In genomic region chr7:28380237-28381016, GRCm38 (mm10) we compare ENCODE assay signal across 8 mouse cellular contexts. TPM values are rescaled to one million over a fixed set of nuclear protein-coding genes. Genes with fewer than 3 reads are reported as not detected.
DNase-seq lines count a peak whose midpoint lies in the region; ATAC-seq and TF ChIP-seq lines count a peak whose summit lies in the region.

Gene Zfp36 (minus strand): TSS chr7:28380253.

- peak within 1 kb of the TSS; percentile 93 for H3K27ac ChIP-seq in heart, adult 2 months
- peak within 1 kb of the TSS; percentile 95 for H3K27ac ChIP-seq in MEL (ENCODE audit: control insufficient read depth, low read depth, low read length)
- peak within 1 kb of the TSS; percentile 80 for H3K27ac ChIP-seq in forebrain, embryonic 16.5 days (ENCODE audit: low read length)
- peak within 1 kb of the TSS; percentile 100 for H3K27ac ChIP-seq in intestine, embryonic 16.5 days (ENCODE audit: low read length)
- peak within 1 kb of the TSS; percentile 66 for H3K27ac ChIP-seq in neural tube, embryonic 12.5 days

- no peak for ATAC-seq in forebrain, embryonic 16.5 days
- no peak for ATAC-seq in intestine, embryonic 16.5 days
- ATAC-seq in neural tube, embryonic 12.5 days (ENCODE audit: low FRiP score, low read depth), result no peak

- no peaks in the 10 kb centered on the region for H3K9me3 ChIP-seq in MEL (replicated peaks; ENCODE audit: insufficient read depth, low read length)
- no peaks in the 10 kb centered on the region for H3K9me3 ChIP-seq in forebrain, embryonic 16.5 days (ENCODE audit: control insufficient read depth, low read length)
- no peaks in the 10 kb centered on the region for H3K9me3 ChIP-seq in intestine, embryonic 16.5 days (ENCODE audit: control insufficient read depth, low read length)
- no peaks in the 10 kb centered on the region for H3K9me3 ChIP-seq in neural tube, embryonic 12.5 days

- peak within 1 kb of the TSS; percentile 88 for H3K4me3 ChIP-seq in heart, adult 2 months
- peak within 1 kb of the TSS; percentile 69 to 85 for H3K4me3 ChIP-seq in MEL (ENCODE audit: control insufficient read depth in 1 of 2, insufficient read depth in 1 of 2, low read depth in 2 of 2, low read length in 2 of 2)
- peak within 1 kb of the TSS; percentile 58 for H3K4me3 ChIP-seq in forebrain, embryonic 16.5 days (replicated peaks; ENCODE audit: low read length)
- peak within 1 kb of the TSS; percentile 84 for H3K4me3 ChIP-seq in intestine, embryonic 16.5 days (ENCODE audit: low read length)
- H3K4me3 ChIP-seq in neural tube, embryonic 12.5 days, result peak within 1 kb of the TSS; percentile 55

- DNase-seq in heart, adult 2 months, result no peak
- no peak for DNase-seq in heart, adult 9 months (ENCODE audit: low spot score in 2 of 2)
- DNase-seq in MEL (ENCODE audit: low read depth, low spot score), result peak; percentile 51
- no peak for DNase-seq in left cerebral cortex, adult 18-20 months (ENCODE audit: low spot score in 2 of 2)
- no peak for DNase-seq in embryo, embryonic 9.5 days (ENCODE audit: extremely low spot score)

- no peak for TF ChIP-seq CTCF in heart, adult 2 months (IDR thresholded peaks at IDR 0.05)
- TF ChIP-seq CTCF in MEL (IDR thresholded peaks at IDR 0.05 in 2 of 3, conservative IDR thresholded peaks at IDR 0.05 in 1 of 3; ENCODE audit: control insufficient read depth in 1 of 3, insufficient read depth in 1 of 3, low read depth in 2 of 3, low read length in 3 of 3, poor library complexity in 1 of 3, severe bottlenecking in 1 of 3), result no peak

- H3K79me2 ChIP-seq in heart, adult 2 months (replicated peaks; ENCODE audit: control insufficient read depth, insufficient read depth, low read length), result no peaks in the 10 kb centered on the region; the same call in 1 of the 2 replicates
- H3K79me2 ChIP-seq in MEL (ENCODE audit: control insufficient read depth, insufficient read depth, low read length, poor library complexity), result peaks cover 3% of the 10 kb centered on the region

- H3K36me3 ChIP-seq in heart, adult 2 months (ENCODE audit: control insufficient read depth, insufficient read depth, low read length), result peaks cover 5% of the 10 kb centered on the region; the same call in 1 of the 2 replicates
- peaks cover 0 to 20% of the 10 kb centered on the region in 2 experiments; a peak in 2 of 4 replicates for H3K36me3 ChIP-seq in MEL (ENCODE audit: control insufficient read depth in 1 of 2, insufficient read depth in 2 of 2, low read length in 2 of 2)
- H3K36me3 ChIP-seq in forebrain, embryonic 16.5 days (ENCODE audit: control insufficient read depth, insufficient read depth), result peaks cover under 1% of the 10 kb centered on the region; the same call in 1 of the 2 replicates
- no peaks in the 10 kb centered on the region for H3K36me3 ChIP-seq in intestine, embryonic 16.5 days (ENCODE audit: control insufficient read depth, insufficient read depth, low read length)
- H3K36me3 ChIP-seq in neural tube, embryonic 12.5 days, result peaks cover 1% of the 10 kb centered on the region; the same call in 1 of the 2 replicates

- peak within 1 kb of the TSS; percentile 63 for H3K4me2 ChIP-seq in forebrain, embryonic 16.5 days (ENCODE audit: low read length)
- H3K4me2 ChIP-seq in intestine, embryonic 16.5 days (ENCODE audit: low read depth, low read length), result peak within 1 kb of the TSS; percentile 62
- peak within 1 kb of the TSS; percentile 93 for H3K4me2 ChIP-seq in neural tube, embryonic 12.5 days (replicated peaks)

- no peak for TF ChIP-seq POLR2A in heart, adult 2 months (IDR thresholded peaks at IDR 0.05; ENCODE audit: insufficient read depth, low read depth, low read length)
- TF ChIP-seq POLR2A in MEL (IDR thresholded peaks at IDR 0.05; ENCODE audit: control insufficient read depth in 1 of 2, insufficient read depth in 1 of 2, low read depth in 1 of 2, low read length in 2 of 2, poor library complexity in 1 of 2), result no peak

- no peak for TF ChIP-seq RAD21 in MEL (IDR thresholded peaks at IDR 0.05; ENCODE audit: low read depth, low read length)

- WGBS in heart, adult 2 months, result 33% methylated on average over 17 of the region's 17 CpGs
- WGBS in forebrain, embryonic 16.5 days, result 56% methylated on average over 17 of the region's 17 CpGs
- WGBS in intestine, embryonic 16.5 days, result 43% methylated on average over 17 of the region's 17 CpGs
- 62% methylated on average over 17 of the region's 17 CpGs for WGBS in neural tube, embryonic 12.5 days

- H3K27me3 ChIP-seq in heart, adult 2 months (ENCODE audit: control insufficient read depth, insufficient read depth, low read length), result no peaks in the 10 kb centered on the region
- no peaks in the 10 kb centered on the region for H3K27me3 ChIP-seq in MEL (ENCODE audit: control insufficient read depth in 1 of 2, insufficient read depth in 2 of 2, low read length in 2 of 2)
- H3K27me3 ChIP-seq in forebrain, embryonic 16.5 days (replicated peaks; ENCODE audit: control insufficient read depth, insufficient read depth, low read length), result no peaks in the 10 kb centered on the region
- H3K27me3 ChIP-seq in intestine, embryonic 16.5 days (replicated peaks; ENCODE audit: control insufficient read depth, insufficient read depth, low read length), result no peaks in the 10 kb centered on the region
- peaks cover 7% of the 10 kb centered on the region; the same call in 1 of the 2 replicates for H3K27me3 ChIP-seq in neural tube, embryonic 12.5 days (replicated peaks)

- no peak for TF ChIP-seq EP300 in heart, adult 2 months (IDR thresholded peaks at IDR 0.05; ENCODE audit: insufficient read depth, low read depth, low read length)
- TF ChIP-seq EP300 in MEL (IDR thresholded peaks at IDR 0.05; ENCODE audit: low read depth in 1 of 2, low read length in 2 of 2), result no peak

- intact Hi-C loops in heart, adult 2 months (cut with DNase I), result loop anchor here (5.0 kb wide), 1 partner anchor 432 kb away; no protein-coding TSS in a partner anchor

- peaks cover 19% of the 10 kb centered on the region for H3K4me1 ChIP-seq in heart, adult 2 months (ENCODE audit: control insufficient read depth, insufficient read depth, low read length)
- peaks cover 6 to 32% of the 10 kb centered on the region in 2 experiments for H3K4me1 ChIP-seq in MEL (ENCODE audit: control insufficient read depth in 1 of 2, insufficient read depth in 2 of 2, low read length in 2 of 2)
- H3K4me1 ChIP-seq in forebrain, embryonic 16.5 days (replicated peaks; ENCODE audit: control insufficient read depth, insufficient read depth, low read length), result peaks cover 54% of the 10 kb centered on the region
- H3K4me1 ChIP-seq in intestine, embryonic 16.5 days (ENCODE audit: control insufficient read depth, insufficient read depth, low read length), result peaks cover 49% of the 10 kb centered on the region
- peaks cover 53% of the 10 kb centered on the region for H3K4me1 ChIP-seq in neural tube, embryonic 12.5 days

- peak within 1 kb of the TSS; percentile 97 for H3K9ac ChIP-seq in heart, adult 2 months (ENCODE audit: low read depth, low read length)
- H3K9ac ChIP-seq in MEL (ENCODE audit: control insufficient read depth, low read depth, low read length, poor library complexity, severe bottlenecking), result peak within 1 kb of the TSS; percentile 86
- H3K9ac ChIP-seq in forebrain, embryonic 16.5 days (replicated peaks; ENCODE audit: low read depth, low read length), result peak within 1 kb of the TSS; percentile 77
- H3K9ac ChIP-seq in intestine, embryonic 16.5 days (ENCODE audit: low read depth, low read length), result peak within 1 kb of the TSS; percentile 98
- peak within 1 kb of the TSS; percentile 77 for H3K9ac ChIP-seq in neural tube, embryonic 12.5 days

TF ChIP-seq in MEL, 35 proteins besides CTCF, POLR2A, EP300 and RAD21:
- TF ChIP-seq CHD1 (IDR thresholded peaks at IDR 0.05; ENCODE audit: low read depth, low read length) (0 out of 2 replicates have a peak, but pooled peaks have one; percentile 55), HCFC1 (IDR thresholded peaks at IDR 0.05; ENCODE audit: low read depth, low read length) (0 out of 2 replicates have a peak, but pooled peaks have one; percentile 12), ELF1 (IDR thresholded peaks at IDR 0.05; ENCODE audit: low read depth, low read length) (no peak), SIN3A (IDR thresholded peaks at IDR 0.05; ENCODE audit: low read length) (peak; percentile 7; the same call in 1 of the 2 replicates), TAL1 (IDR thresholded peaks at IDR 0.05; ENCODE audit: low read length) (no peak), NELFE (IDR thresholded peaks at IDR 0.05; ENCODE audit: low read depth, low read length) (no peak), TBP (IDR thresholded peaks at IDR 0.05; ENCODE audit: low read depth, low read length) (peak; percentile 6), ZMIZ1 (IDR thresholded peaks at IDR 0.05; ENCODE audit: low read depth, low read length) (peak; percentile 5; the same call in 1 of the 2 replicates), ZNF384 (IDR thresholded peaks at IDR 0.05; ENCODE audit: low read depth, low read length) (peak; percentile 93), MXI1 (IDR thresholded peaks at IDR 0.05; ENCODE audit: low read depth, low read length) (0 out of 2 replicates have a peak, but pooled peaks have one; percentile 18)

RNA-seq across cellular contexts. Expression of gene Zfp36, which starts in this region (rescaled TPM):
- 10 to 100 TPM; 19.4 to 26.3 TPM for total RNA-seq in heart, adult 2 months (2021)
- polyA plus RNA-seq in heart, adult 2 months (2012; rRNA removed), result 26.1 and 28.2 TPM in 2 replicates
- total RNA-seq in MEL (2012; rRNA removed), result 0.50 and 0.65 TPM in 2 replicates
- polyA plus RNA-seq in MEL (2012; ENCODE audit: insufficient read depth in 1 of 2, insufficient read length in 2 of 2, low read depth in 1 of 2, low replicate concordance in 2 of 2, missing spikeins in 1 of 2), result 1 to 10 TPM in 1 of 2 experiments, not detected in 1; 2.8 TPM
- polyA plus RNA-seq in forebrain, embryonic 16.5 days (2015; fragmentation: Nextera tagmentation; extraction: Ambion mirVana), result 6.5 and 6.7 TPM in 2 replicates
- polyA plus RNA-seq in intestine, embryonic 16.5 days (2015; fragmentation: Nextera tagmentation; extraction: Ambion mirVana), result 37.3 and 43.6 TPM in 2 replicates
- 5.6 and 6.5 TPM in 2 replicates for polyA plus RNA-seq in neural tube, embryonic 12.5 days (2016; fragmentation: Nextera tagmentation; extraction: Ambion mirVana)
- total RNA-seq in left cerebral cortex, adult 18-20 months (2021), result 1 to 10 TPM; 1.4 to 2.3 TPM

Comparison
In these comparisons a context has a peak if more than half of its experiments do, and no peak if none do; other contexts are left out.
1. RNA of gene Zfp36 (total RNA-seq): 19.4 to 26.3 TPM in heart, adult 2 months; 1.4 to 2.3 TPM in left cerebral cortex, adult 18-20 months and 0.50 to 0.65 TPM in MEL; every median in the first group is over 4 times any median in the second.
2. Peak in every context shown above with its lines, with median percentiles within 50 percentile points of each other: H3K27ac ChIP-seq, H3K4me3 ChIP-seq, H3K9ac ChIP-seq and H3K4me2 ChIP-seq.